Mouse (Mus musculus) intestine, embryonic 15.5 days (tissue): ENCODE measurements around the gene Mtnr1a. TPM values are rescaled to one million over a fixed set of nuclear protein-coding genes. Genes with fewer than 3 reads are reported as not detected.
A peak's percentile ranks its signal among the peaks of the same experiment; 100 is the strongest.

ENCODE experiments used
- ATAC-seq: fragments of 200-750 bp; cut with Nextera tagmentation; 2 replicates; pipeline ENCODE4 v1.8.0; 2017; ENCODE audit warnings: moderate TSS enrichment, moderate library complexity
- H3K27ac ChIP-seq: fragments of 300-500 bp; sonication (generic); 2 replicates; pipeline ENCODE4 v1.5.1; 2015; ENCODE audit warnings: mild to moderate bottlenecking, inconsistent platforms
- H3K27me3 ChIP-seq: fragments of 300-500 bp; sonication (generic); replicated peaks from 2 replicates; pipeline ENCODE4 v1.6.1; 2015; ENCODE audit warnings: inconsistent platforms
- H3K36me3 ChIP-seq: fragments of 300-500 bp; sonication (generic); 2 replicates; pipeline ENCODE4 v1.6.1; 2015; ENCODE audit warnings: inconsistent platforms
- H3K4me1 ChIP-seq: fragments of 300-500 bp; sonication (generic); replicated peaks from 2 replicates; pipeline ENCODE4 v1.6.1; 2015; ENCODE audit warnings: inconsistent platforms
- H3K4me2 ChIP-seq: fragments of 300-500 bp; sonication (generic); replicated peaks from 2 replicates; pipeline ENCODE4 v1.6.1; 2015; ENCODE audit warnings: mild to moderate bottlenecking, inconsistent platforms
- H3K4me3 ChIP-seq: fragments of 300-500 bp; sonication (generic); replicated peaks from 2 replicates; pipeline ENCODE4 v1.5.1; 2015; ENCODE audit warnings: inconsistent platforms
- H3K9ac ChIP-seq: fragments of 300-500 bp; sonication (generic); 2 replicates; pipeline ENCODE4 v1.6.1; 2015; ENCODE audit warnings: inconsistent platforms
- H3K9me3 ChIP-seq: fragments of 300-500 bp; sonication (generic); 2 replicates; pipeline ENCODE4 v1.6.1; 2016; ENCODE audit warnings: inconsistent platforms
- WGBS: fragments of 180-500 bp; shearing (Covaris S2); methylation state at CpG from one replicate; pipeline ENCODE4 v1.1.7; 2015; 5-methylcytosine and 5-hydroxymethylcytosine counted together
- polyA plus RNA-seq: library from polyadenylated mRNA; unstranded; fragments of >200 nt; fragmentation: Nextera tagmentation; extraction: Ambion mirVana; gene quantifications from 2 replicates; pipeline ENCODE4 v1.2.1, GENCODE M21; 2015

Mtnr1a gene
- 0.26 and 0.28 TPM in 2 replicates for polyA plus RNA-seq

- 10% methylated on average over 29 of the region's 29 CpGs for WGBS
- no peak within 1 kb of the TSS for H3K27ac ChIP-seq
- no peaks in the 10 kb centered on the region for H3K36me3 ChIP-seq
- peak within 1 kb of the TSS; percentile 76 for H3K4me2 ChIP-seq
- no peaks in the 10 kb centered on the region for H3K27me3 ChIP-seq
- H3K4me1 ChIP-seq = 0 out of 2 replicates have a peak, but pooled peaks cover 4% of the 10 kb centered on the region
- peak within 1 kb of the TSS; percentile 31 for H3K4me3 ChIP-seq
- peak within 1 kb of the TSS; percentile 26; the same call in 1 of the 2 replicates for H3K9ac ChIP-seq
- peak; percentile 89 for ATAC-seq
- no peaks in the 10 kb centered on the region for H3K9me3 ChIP-seq
Observed at GRCm38 (mm10) chr8:45068759-45069386, at the start of gene Mtnr1a. Gene Mtnr1a, plus strand, starts transcription at chr8:45069137.

GRCm38 (mm10) chr8:45019241-45019640 lies 49.7 kb upstream of the Mtnr1a start:
- no peak overlapping the region for H3K4me3 ChIP-seq
- WGBS = 73% methylated on average over 5 of the region's 5 CpGs
- ATAC-seq = no peak
- H3K27ac ChIP-seq = no peak overlapping the region
- H3K4me1 ChIP-seq = no peaks in the 10 kb centered on the region
- H3K9me3 ChIP-seq = no peaks in the 10 kb centered on the region
- no peak overlapping the region for H3K9ac ChIP-seq
- H3K27me3 ChIP-seq = no peaks in the 10 kb centered on the region
- no peak overlapping the region for H3K4me2 ChIP-seq
- H3K36me3 ChIP-seq = peaks cover 20% of the 10 kb centered on the region

- H3K9ac ChIP-seq = no peak overlapping the region
- ATAC-seq = no peak
- no peak overlapping the region for H3K27ac ChIP-seq
- no peak overlapping the region for H3K4me2 ChIP-seq
- H3K36me3 ChIP-seq = peaks cover 39% of the 10 kb centered on the region
- H3K9me3 ChIP-seq = no peaks in the 10 kb centered on the region
- no peak overlapping the region for H3K4me3 ChIP-seq
- no peaks in the 10 kb centered on the region for H3K4me1 ChIP-seq
- WGBS = 91% methylated on average over 5 of the region's 5 CpGs
- no peaks in the 10 kb centered on the region for H3K27me3 ChIP-seq
Observed at GRCm38 (mm10) chr8:45021171-45021570, 47.8 kb upstream of the Mtnr1a start.

GRCm38 (mm10) chr8:45021911-45022665 lies 46.8 kb upstream of the Mtnr1a start:
- H3K4me3 ChIP-seq = no peak overlapping the region
- no peak for ATAC-seq
- 85% methylated on average over 21 of the region's 21 CpGs for WGBS
- H3K27me3 ChIP-seq = no peaks in the 10 kb centered on the region
- no peak overlapping the region for H3K9ac ChIP-seq
- H3K27ac ChIP-seq = no peak overlapping the region
- H3K36me3 ChIP-seq = peaks cover 45% of the 10 kb centered on the region
- no peaks in the 10 kb centered on the region for H3K4me1 ChIP-seq
- no peak overlapping the region for H3K4me2 ChIP-seq
- H3K9me3 ChIP-seq = no peaks in the 10 kb centered on the region

- Histone ChIP-seq H3K27ac (no peak overlapping the region), H3K4me2 (no peak overlapping the region), H3K9ac (no peak overlapping the region), H3K9me3 (no peaks in the 10 kb centered on the region), H3K27me3 (no peaks in the 10 kb centered on the region), H3K4me3 (no peak overlapping the region), H3K4me1 (no peaks in the 10 kb centered on the region), H3K36me3 (peaks cover 59% of the 10 kb centered on the region)
- 72% methylated on average over 6 of the region's 6 CpGs for WGBS
- no peak for ATAC-seq
Observed at GRCm38 (mm10) chr8:45028081-45028497, 40.8 kb upstream of the Mtnr1a start.

GRCm38 (mm10) chr8:45038350-45038749 lies 30.6 kb upstream of the Mtnr1a start:
- H3K27me3 ChIP-seq = no peaks in the 10 kb centered on the region
- no peaks in the 10 kb centered on the region for H3K9me3 ChIP-seq
- no peak overlapping the region for H3K9ac ChIP-seq
- peak; percentile 59; the same call in 1 of the 2 replicates for ATAC-seq
- H3K27ac ChIP-seq = no peak overlapping the region
- no peak overlapping the region for H3K4me2 ChIP-seq
- H3K4me3 ChIP-seq = no peak overlapping the region
- H3K4me1 ChIP-seq = no peaks in the 10 kb centered on the region
- 80% methylated on average over 15 of the region's 15 CpGs for WGBS
- peaks cover 67% of the 10 kb centered on the region for H3K36me3 ChIP-seq

- Histone ChIP-seq H3K36me3 (peaks cover 56% of the 10 kb centered on the region), H3K27me3 (no peaks in the 10 kb centered on the region), H3K9ac (no peak overlapping the region), H3K4me2 (no peak overlapping the region), H3K4me3 (no peak overlapping the region), H3K27ac (no peak overlapping the region), H3K9me3 (no peaks in the 10 kb centered on the region), H3K4me1 (no peaks in the 10 kb centered on the region)
- 96% methylated on average over 26 of the region's 26 CpGs for WGBS
- ATAC-seq = no peak
Observed at GRCm38 (mm10) chr8:45044160-45044559, 24.8 kb upstream of the Mtnr1a start.

GRCm38 (mm10) chr8:45050451-45050850 lies 18.5 kb upstream of the Mtnr1a start:
- ATAC-seq = no peak

GRCm38 (mm10) chr8:45051236-45051635 lies 17.7 kb upstream of the Mtnr1a start:
- Histone ChIP-seq H3K4me2 (no peak overlapping the region), H3K9me3 (no peaks in the 10 kb centered on the region), H3K4me1 (no peaks in the 10 kb centered on the region), H3K9ac (no peak overlapping the region), H3K4me3 (no peak overlapping the region), H3K27me3 (no peaks in the 10 kb centered on the region), H3K27ac (no peak overlapping the region), H3K36me3 (peaks cover 28% of the 10 kb centered on the region)
- no peak for ATAC-seq
- 95% methylated on average over 30 of the region's 30 CpGs for WGBS

More at GRCm38 (mm10) chr8:45050451-45050850, 18.5 kb upstream of the Mtnr1a start:
- no peak overlapping the region for H3K27ac ChIP-seq
- WGBS = 85% methylated on average over 8 of the region's 8 CpGs
- no peaks in the 10 kb centered on the region for H3K27me3 ChIP-seq
- H3K4me2 ChIP-seq = no peak overlapping the region
- H3K4me1 ChIP-seq = no peaks in the 10 kb centered on the region
- no peak overlapping the region for H3K9ac ChIP-seq
- peaks cover 28% of the 10 kb centered on the region for H3K36me3 ChIP-seq
- no peak overlapping the region for H3K4me3 ChIP-seq
- no peaks in the 10 kb centered on the region for H3K9me3 ChIP-seq

GRCm38 (mm10) chr8:45052205-45052604 lies 16.7 kb upstream of the Mtnr1a start:
- ATAC-seq = peak; percentile 56; the same call in 1 of the 2 replicates

GRCm38 (mm10) chr8:45052618-45053017 lies 16.3 kb upstream of the Mtnr1a start:
- Histone ChIP-seq H3K9ac (no peak overlapping the region), H3K4me2 (no peak overlapping the region), H3K36me3 (peaks cover 23% of the 10 kb centered on the region), H3K27ac (no peak overlapping the region), H3K4me1 (no peaks in the 10 kb centered on the region), H3K27me3 (no peaks in the 10 kb centered on the region), H3K4me3 (no peak overlapping the region), H3K9me3 (no peaks in the 10 kb centered on the region)
- ATAC-seq = no peak
- 90% methylated on average over 9 of the region's 9 CpGs for WGBS

More at GRCm38 (mm10) chr8:45052205-45052604, 16.7 kb upstream of the Mtnr1a start:
- H3K4me1 ChIP-seq = no peaks in the 10 kb centered on the region
- H3K4me3 ChIP-seq = no peak overlapping the region
- H3K36me3 ChIP-seq = peaks cover 23% of the 10 kb centered on the region
- WGBS = 91% methylated on average over 1 of the region's 1 CpGs
- H3K27ac ChIP-seq = no peak overlapping the region
- H3K9me3 ChIP-seq = no peaks in the 10 kb centered on the region
- no peak overlapping the region for H3K4me2 ChIP-seq
- H3K9ac ChIP-seq = no peak overlapping the region
- H3K27me3 ChIP-seq = no peaks in the 10 kb centered on the region

- H3K27ac ChIP-seq = no peak overlapping the region
- H3K4me2 ChIP-seq = no peak overlapping the region
- WGBS = 92% methylated on average over 3 of the region's 3 CpGs
- no peaks in the 10 kb centered on the region for H3K27me3 ChIP-seq
- ATAC-seq = no peak
- no peaks in the 10 kb centered on the region for H3K4me1 ChIP-seq
- H3K9ac ChIP-seq = no peak overlapping the region
- no peaks in the 10 kb centered on the region for H3K9me3 ChIP-seq
- H3K36me3 ChIP-seq = peaks cover 18% of the 10 kb centered on the region
- H3K4me3 ChIP-seq = no peak overlapping the region
Observed at GRCm38 (mm10) chr8:45055500-45055899, 13.4 kb upstream of the Mtnr1a start.
